Mouse (Mus musculus): ENCODE measurements around the gene 1700001K19Rik.
"Not testable (repeated sequence)": the region's sequence is repeated elsewhere in the genome, so short reads cannot be mapped to it uniquely, and the experiment has no call there.

GRCm38 (mm10) chr12:110688921-110689320 is 6.5 kb upstream of the 1700001K19Rik start:
- not testable (repeated sequence) for TF ChIP-seq CTCF (IDR thresholded peaks at IDR 0.05; ENCODE audit: extremely low read depth, insufficient read length, insufficient replicate concordance, low read depth, low read length); POLR2A (IDR thresholded peaks at IDR 0.05; ENCODE audit: low read depth, low read length)
